Mouse (Mus musculus) limb, embryonic 10.5 days (tissue): ENCODE data around the gene Palm. TPM values are rescaled to one million over a fixed set of nuclear protein-coding genes. Genes with fewer than 3 reads are reported as not detected.

Source experiments
- microRNA-seq: library from miRNA; unstranded; fragments of <30 nt; microRNA quantifications from one replicate; pipeline ENCODE4, GENCODE M21; 2017
- polyA plus RNA-seq: library from polyadenylated mRNA; unstranded; fragments of >200 nt; fragmentation: Nextera tagmentation; extraction: Ambion mirVana; gene quantifications from 2 replicates; pipeline ENCODE4 v1.2.1, GENCODE M21; 2016

The Palm gene
- polyA plus RNA-seq, 1 experiment from 2014 or later: 126 TPM

Small RNA genes lying within 50 kb of the gene (microRNA-seq; reads per million reads assigned to microRNA genes)
- gene Mir6910: 0.88 reads per million

Other genes starting within 250 kb of the Palm start
- 71.3 and 79.8 TPM in 2 replicates for gene Mier2, start 238.4 kb upstream of the Palm start, polyA plus RNA-seq
- gene Theg, start 206.2 kb upstream of the Palm start, polyA plus RNA-seq: not detected in 2 replicates
- gene C2cd4c, start 179.5 kb upstream of the Palm start, polyA plus RNA-seq: not detected in 2 replicates
- gene Shc2, start 155.7 kb upstream of the Palm start, polyA plus RNA-seq: 7.8 and 8.6 TPM in 2 replicates
- gene Odf3l2, start 147.8 kb upstream of the Palm start, polyA plus RNA-seq: not detected in 2 replicates
- 3.7 and 6.4 TPM in 2 replicates for gene Madcam1, start 129.0 kb upstream of the Palm start, polyA plus RNA-seq
- 68.0 and 73.0 TPM in 2 replicates for gene Tpgs1, start 124.2 kb upstream of the Palm start, polyA plus RNA-seq
- 209 and 259 TPM in 2 replicates for gene Cdc34, start 111.4 kb upstream of the Palm start, polyA plus RNA-seq
- 0.76 and 0.94 TPM in 2 replicates for gene Gzmm, start 104.6 kb upstream of the Palm start, polyA plus RNA-seq
- 642 and 664 TPM in 2 replicates for gene Bsg, start 89.1 kb upstream of the Palm start, polyA plus RNA-seq
- 0.04 TPM in 1 of 2 replicates, not detected in the other for gene Hcn2, start 76.9 kb upstream of the Palm start, polyA plus RNA-seq
- 58.6 and 61.2 TPM in 2 replicates for gene Polrmt, start 47.0 kb upstream of the Palm start, polyA plus RNA-seq
- gene Fgf22, start 38.5 kb upstream of the Palm start, polyA plus RNA-seq: 0.28 and 0.65 TPM in 2 replicates
- gene Rnf126, start 26.6 kb upstream of the Palm start, polyA plus RNA-seq: 141 and 151 TPM in 2 replicates
- 1.8 and 2.3 TPM in 2 replicates for gene Fstl3, start 16.3 kb upstream of the Palm start, polyA plus RNA-seq
- gene Prss57, start 2.6 kb upstream of the Palm start, polyA plus RNA-seq: 0.19 TPM in 1 of 2 replicates, not detected in the other
- gene Misp, start 27.4 kb downstream of the Palm start, polyA plus RNA-seq: 0.60 TPM in 1 of 2 replicates, not detected in the other
- 485 and 494 TPM in 2 replicates for gene Ptbp1, start 60.9 kb downstream of the Palm start, polyA plus RNA-seq
- gene Prtn3, start 80.9 kb downstream of the Palm start, polyA plus RNA-seq: 9.1 and 15.3 TPM in 2 replicates
- gene Plppr3, start 81.1 kb downstream of the Palm start, polyA plus RNA-seq: 108 and 140 TPM in 2 replicates
- gene Elane, start 92.7 kb downstream of the Palm start, polyA plus RNA-seq: not detected in 2 replicates
- gene Cfd, start 97.3 kb downstream of the Palm start, polyA plus RNA-seq: not detected in 2 replicates
- 63.6 and 67.1 TPM in 2 replicates for gene Med16, start 115.4 kb downstream of the Palm start, polyA plus RNA-seq
- gene Gm26602, start 117.3 kb downstream of the Palm start, polyA plus RNA-seq: not detected in 2 replicates
- gene Kiss1r, start 123.4 kb downstream of the Palm start, polyA plus RNA-seq: 0.31 and 0.49 TPM in 2 replicates
- 116 and 143 TPM in 2 replicates for gene R3hdm4, start 127.6 kb downstream of the Palm start, polyA plus RNA-seq
- gene Arid3a, start 133.5 kb downstream of the Palm start, polyA plus RNA-seq: 18.2 and 29.4 TPM in 2 replicates
- gene Wdr18, start 166.6 kb downstream of the Palm start, polyA plus RNA-seq: 174 and 201 TPM in 2 replicates
- 0.28 and 0.40 TPM in 2 replicates for gene Grin3b, start 177.1 kb downstream of the Palm start, polyA plus RNA-seq
- gene Tmem259, start 190.8 kb downstream of the Palm start, polyA plus RNA-seq: 14.9 and 16.4 TPM in 2 replicates
- 261 and 301 TPM in 2 replicates for gene Cnn2, start 195.0 kb downstream of the Palm start, polyA plus RNA-seq
- gene Abca7, start 202.9 kb downstream of the Palm start, polyA plus RNA-seq: 2.0 and 2.3 TPM in 2 replicates
- 14.9 and 15.5 TPM in 2 replicates for gene Arhgap45, start 223.1 kb downstream of the Palm start, polyA plus RNA-seq
- gene Polr2e, start 246.2 kb downstream of the Palm start, polyA plus RNA-seq: 319 and 357 TPM in 2 replicates